Comparison of ENCODE assay signal across 9 mouse cellular contexts in the genomic region with DNA sequence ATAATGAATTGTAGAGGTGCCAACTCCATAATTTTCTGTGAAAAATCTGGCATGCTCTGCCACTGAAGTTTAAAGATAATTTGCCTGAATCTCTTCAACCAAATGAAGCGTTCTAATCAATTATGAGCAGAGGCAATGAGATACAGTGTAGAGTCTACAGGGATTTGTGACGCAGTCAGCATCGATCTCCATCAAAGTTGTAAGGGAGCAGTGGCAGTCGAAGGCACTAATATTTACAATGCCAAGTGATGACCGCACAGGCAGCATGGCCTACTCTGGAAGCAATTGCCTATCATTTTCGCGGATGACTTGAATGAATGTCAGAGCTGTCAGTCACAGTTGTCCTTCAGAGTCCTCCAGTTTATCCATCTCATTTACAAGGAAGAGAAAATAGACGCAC. TPM values are rescaled to one million over a fixed set of nuclear protein-coding genes. Genes with fewer than 3 reads are reported as not detected.
A peak's percentile ranks its signal among the peaks of the same experiment; 100 is the strongest.
DNase-seq lines count a peak whose midpoint lies in the region; ATAC-seq and TF ChIP-seq lines count a peak whose summit lies in the region.
"Had no signal": no experiment of that assay in that cellular context is flagged by ENCODE, and none has a peak within 500 bp of the region (broad histone marks: within the 10 kb centered on the region; RNA-seq: fewer than 3 reads in every experiment).

A gene (plus strand): TSS at position 207 of the 400 bp plus-strand sequence.

- H3K36me3 ChIP-seq in heart, embryonic 12.5 days, result no peaks in the 10 kb centered on the region
- H3K36me3 ChIP-seq in heart, postnatal 0 days (replicated peaks; ENCODE audit: control insufficient read depth, insufficient read depth, low read length), result no peaks in the 10 kb centered on the region
- no peaks in the 10 kb centered on the region for H3K36me3 ChIP-seq in midbrain, embryonic 10.5 days

- H3K4me1 ChIP-seq in heart, embryonic 12.5 days (replicated peaks), result 0 out of 2 replicates have a peak, but pooled peaks cover 6% of the 10 kb centered on the region
- no peaks in the 10 kb centered on the region for H3K4me1 ChIP-seq in heart, postnatal 0 days (ENCODE audit: control insufficient read depth, insufficient read depth)
- H3K4me1 ChIP-seq in midbrain, embryonic 10.5 days, result peaks cover 23% of the 10 kb centered on the region

- no peak for ATAC-seq in heart, embryonic 12.5 days (ENCODE audit: insufficient number of reproducible peaks, low FRiP score)
- ATAC-seq in heart, postnatal 0 days (ENCODE audit: insufficient read depth, low read depth), result no peak

- WGBS in heart, embryonic 12.5 days, result 67% methylated on average over 8 of the region's 8 CpGs
- 66% methylated on average over 8 of the region's 8 CpGs for WGBS in heart, postnatal 0 days
- 66% methylated on average over 8 of the region's 8 CpGs for WGBS in midbrain, embryonic 10.5 days

- no peak for TF ChIP-seq EP300 in heart, postnatal 0 days (IDR thresholded peaks at IDR 0.05; ENCODE audit: low read depth)

- peaks cover 47% of the 10 kb centered on the region for H3K27me3 ChIP-seq in heart, embryonic 12.5 days (replicated peaks)
- peaks cover 46% of the 10 kb centered on the region for H3K27me3 ChIP-seq in heart, postnatal 0 days (ENCODE audit: control insufficient read depth, insufficient read depth, low read length)
- peaks cover 66% of the 10 kb centered on the region for H3K27me3 ChIP-seq in midbrain, embryonic 10.5 days (ENCODE audit: low read depth, poor library complexity, severe bottlenecking)

- peak within 1 kb of the TSS; percentile 43; the same call in 1 of the 2 replicates for H3K9ac ChIP-seq in heart, embryonic 12.5 days
- H3K9ac ChIP-seq in heart, postnatal 0 days (replicated peaks; ENCODE audit: low read depth, low read length), result peak within 1 kb of the TSS; percentile 26; the same call in 1 of the 2 replicates

- H3K9me3 ChIP-seq in heart, embryonic 12.5 days (replicated peaks), result no peaks in the 10 kb centered on the region
- H3K9me3 ChIP-seq in heart, postnatal 0 days (replicated peaks; ENCODE audit: control insufficient read depth, low read length), result no peaks in the 10 kb centered on the region
- H3K9me3 ChIP-seq in midbrain, embryonic 10.5 days (replicated peaks), result no peaks in the 10 kb centered on the region; the same call in 1 of the 2 replicates

- peak within 1 kb of the TSS; percentile 80 for H3K4me2 ChIP-seq in heart, embryonic 12.5 days
- peak within 1 kb of the TSS; percentile 89 for H3K4me2 ChIP-seq in heart, postnatal 0 days (ENCODE audit: low read depth, low read length)

- peak within 1 kb of the TSS; percentile 58 for H3K4me3 ChIP-seq in heart, embryonic 12.5 days
- H3K4me3 ChIP-seq in heart, postnatal 0 days (ENCODE audit: low read depth, low read length), result peak within 1 kb of the TSS; percentile 55
- peak within 1 kb of the TSS; percentile 73 for H3K4me3 ChIP-seq in midbrain, embryonic 10.5 days

- DNase-seq in heart, adult 18-20 months, result no peak
- DNase-seq in MN1 (ENCODE audit: low spot score), result peak; percentile 16
- no peak for DNase-seq in heart, postnatal 0 days (ENCODE audit: low spot score)
- DNase-seq in midbrain, embryonic 10.5 days (ENCODE audit: low spot score), result no peak
- DNase-seq in thymus, postnatal 0 days (ENCODE audit: low spot score), result no peak
- DNase-seq in gastrocnemius, adult 8-10 months (ENCODE audit: low spot score in 2 of 2), result no peak
- no peak for DNase-seq in adrenal gland, adult 8-10 months

- no peak for TF ChIP-seq CTCF in heart, postnatal 0 days (IDR thresholded peaks at IDR 0.05; ENCODE audit: low read depth)

- H3K27ac ChIP-seq in heart, embryonic 12.5 days (ENCODE audit: poor library complexity, severe bottlenecking), result no peak within 1 kb of the TSS
- H3K27ac ChIP-seq in heart, postnatal 0 days (ENCODE audit: low read depth), result no peak within 1 kb of the TSS
- H3K27ac ChIP-seq in midbrain, embryonic 10.5 days (replicated peaks), result peak within 1 kb of the TSS; percentile 75

RNA-seq across cellular contexts. Expression of the gene that starts here (rescaled TPM):
- polyA plus RNA-seq in heart, embryonic 12.5 days (2016; fragmentation: Nextera tagmentation; extraction: Ambion mirVana), result 0.14 and 0.28 TPM in 2 replicates
- not detected for total RNA-seq in heart, adult 18-20 months (2021)
- not detected in 2 replicates for total RNA-seq in heart, postnatal 0 days (2014; rRNA removed; ENCODE audit: low replicate concordance)
- 0.07 TPM in 1 of 2 replicates, not detected in the other for polyA plus RNA-seq in heart, postnatal 0 days (2015; fragmentation: Nextera tagmentation; extraction: Ambion mirVana)
- polyA plus RNA-seq in midbrain, embryonic 10.5 days (2016; fragmentation: Nextera tagmentation; extraction: Ambion mirVana), result 2.7 and 3.6 TPM in 2 replicates
- polyA plus RNA-seq in thymus, postnatal 0 days (2015; fragmentation: Nextera tagmentation; extraction: Ambion mirVana), result 0.38 and 0.44 TPM in 2 replicates
- under 1 TPM in 1 of 4 experiments, not detected in 3; 0.11 TPM for total RNA-seq in gastrocnemius, adult 8-10 months (2022)
- total RNA-seq in adrenal gland, adult 8-10 months (2022), result 1 to 10 TPM in 3 of 4 experiments, under 1 TPM in 1; 0.77 to 1.5 (median 1.2) TPM
- total RNA-seq: CH12.LX had no signal
